Mouse (Mus musculus): Measurements from ENCODE around the gene Acer1. TPM values are rescaled to one million over a fixed set of nuclear protein-coding genes. Genes with fewer than 3 reads are reported as not detected.
"Not testable (repeated sequence)": the region's sequence is repeated elsewhere in the genome, so short reads cannot be mapped to it uniquely, and the experiment has no call there.

Acer1 gene
- total RNA-seq, 2 experiments from 2014 or later = not detected

DNA sequence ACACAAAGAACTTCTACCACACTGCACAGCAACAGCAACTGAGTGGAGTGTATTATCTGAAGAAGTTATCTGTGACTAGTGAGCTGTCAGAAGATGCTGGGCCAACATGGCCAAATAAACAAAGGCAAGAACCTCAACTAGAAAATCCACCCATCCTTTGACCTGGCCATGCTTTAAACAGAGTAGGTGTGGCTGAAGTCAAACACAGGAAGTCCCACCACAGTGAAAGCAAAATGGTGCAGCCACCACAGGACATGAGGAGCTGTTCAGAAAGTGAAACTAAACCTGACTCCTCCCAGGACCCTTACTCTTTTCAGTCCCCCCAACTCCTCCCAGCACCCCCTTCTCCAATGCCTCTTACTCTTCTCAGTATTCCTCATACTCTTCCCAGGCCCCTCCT, 68.5 kb downstream of the Acer1 start:
- DNase-seq (ENCODE audit: extremely low spot score in 1 of 2, low spot score in 2 of 2) = no peak
- intact Hi-C loops (cut with DNase I) = no loop called here

DNA sequence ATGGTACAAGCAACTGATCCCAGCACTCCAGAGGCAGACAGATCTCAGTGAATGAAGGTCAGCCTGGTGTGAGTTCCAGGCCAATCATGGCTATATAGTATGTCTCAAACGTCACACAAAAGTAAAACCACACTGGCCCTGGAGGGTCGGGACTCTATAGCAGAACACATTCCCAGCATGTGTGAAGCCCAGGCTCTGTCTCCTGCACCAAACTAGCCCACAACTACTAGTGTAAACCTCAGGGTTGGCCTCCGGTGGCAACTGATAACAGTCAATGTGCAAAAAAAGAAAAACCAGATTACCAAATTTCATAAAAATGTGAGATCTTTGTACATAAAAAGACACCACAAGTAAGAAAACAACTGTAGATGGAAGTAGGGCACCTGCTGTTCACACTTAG, 68.9 kb downstream of the Acer1 start:
- intact Hi-C loops (cut with DNase I) = no loop called here
- DNase-seq (ENCODE audit: extremely low spot score in 1 of 2, low spot score in 2 of 2) = no peak

DNA sequence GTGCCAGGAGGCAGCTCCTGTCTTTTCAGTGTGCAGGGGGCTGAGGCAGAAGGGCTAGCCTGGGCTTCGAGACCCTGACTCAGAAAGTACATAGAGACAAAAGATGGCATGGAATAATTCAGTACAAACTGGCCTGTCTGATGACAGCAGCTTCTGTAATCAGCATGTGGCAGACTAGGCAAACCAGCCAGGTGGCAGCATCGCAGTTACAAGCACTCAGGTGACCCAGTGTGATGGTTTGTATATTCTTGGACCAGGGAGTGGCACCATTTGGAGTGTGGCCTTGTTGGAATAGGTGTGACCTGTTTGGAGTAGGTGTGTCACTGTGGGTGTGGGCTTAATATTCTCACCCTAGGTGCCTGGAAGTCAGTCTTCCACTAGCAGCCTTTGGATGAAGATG, 72.2 kb downstream of the Acer1 start:
- intact Hi-C loops (cut with DNase I); DNase-seq (ENCODE audit: extremely low spot score in 1 of 2, low spot score in 2 of 2): not testable (repeated sequence)

DNA sequence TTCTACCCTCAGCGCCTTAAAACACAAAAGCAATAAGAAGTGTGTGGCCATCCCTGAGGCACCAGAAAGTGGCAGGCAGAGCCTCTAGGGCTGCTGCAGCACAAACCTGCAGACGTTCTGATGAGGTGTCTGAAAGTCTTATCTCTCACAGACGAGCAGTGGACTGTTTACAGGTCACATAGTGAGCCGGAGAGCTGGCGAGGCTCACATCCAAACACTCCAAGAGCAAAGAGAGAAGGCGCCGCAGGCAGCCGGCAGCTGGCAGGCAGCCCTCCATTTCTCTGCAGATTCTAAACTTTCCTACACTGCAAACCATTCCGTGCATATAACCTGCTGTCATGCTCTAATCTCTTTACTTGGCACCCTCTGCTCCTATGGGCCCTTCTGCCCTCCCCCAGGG, 74.0 kb downstream of the Acer1 start:
- DNase-seq (ENCODE audit: extremely low spot score in 1 of 2, low spot score in 2 of 2) = no peak
- intact Hi-C loops (cut with DNase I) = no loop called here

DNA sequence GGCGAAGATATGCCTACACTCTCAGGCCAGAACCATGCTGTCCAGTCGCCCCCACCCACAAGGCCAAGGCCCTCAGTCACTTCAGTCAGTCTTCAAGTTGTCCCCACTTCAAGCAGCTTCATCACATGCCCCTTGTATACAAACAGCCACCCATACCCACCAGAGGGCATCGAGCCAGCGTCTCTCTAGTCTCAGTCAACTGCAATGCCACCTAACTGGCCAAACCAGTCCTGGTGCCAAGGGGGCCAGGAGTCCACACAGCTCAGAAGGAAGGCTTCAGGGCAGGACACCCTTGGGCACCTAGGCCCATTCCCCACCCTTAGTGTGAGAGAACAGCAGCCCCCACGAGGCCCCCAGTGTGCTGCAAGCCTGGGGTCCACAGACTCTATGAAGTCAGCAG, 74.8 kb downstream of the Acer1 start:
- intact Hi-C loops (cut with DNase I) = no loop called here
- DNase-seq (ENCODE audit: extremely low spot score in 1 of 2, low spot score in 2 of 2) = no peak

DNA sequence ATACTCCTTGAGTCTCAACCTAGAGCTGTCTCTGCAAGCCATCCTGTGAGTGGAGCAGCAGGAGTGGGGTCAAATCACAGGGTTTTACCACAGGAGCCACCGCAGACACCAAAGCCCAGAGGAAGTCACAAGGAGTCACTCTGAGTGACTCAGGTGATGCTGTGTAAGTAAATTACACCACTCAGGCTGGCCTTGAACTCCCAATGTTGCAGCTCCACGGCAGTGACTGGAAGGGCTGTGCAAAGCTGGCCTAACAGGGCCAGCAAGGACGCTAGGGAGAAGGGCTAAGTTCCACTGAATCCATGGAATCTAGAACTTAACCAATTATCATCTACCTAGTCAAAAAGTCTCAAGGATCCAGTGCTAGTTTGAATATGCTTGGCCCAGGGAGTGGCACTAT, 75.8 kb downstream of the Acer1 start:
- intact Hi-C loops (cut with DNase I) = no loop called here
- no peak for DNase-seq (ENCODE audit: extremely low spot score in 1 of 2, low spot score in 2 of 2)

Other genes with a start within 250 kb of the Acer1 start
- gene Nrtn, start 224.6 kb downstream of the Acer1 start, total RNA-seq (2021) = 1 to 10 TPM; 1.8 to 2.4 TPM
- 10 to 100 TPM; 75.4 to 76.4 TPM for gene Dus3l, start 217.4 kb downstream of the Acer1 start, total RNA-seq (2021)
- 1 to 10 TPM in 1 of 2 experiments, under 1 TPM in 1; 0.49 to 1.4 TPM for gene Prr22, start 211.9 kb downstream of the Acer1 start, total RNA-seq (2021)
- gene Rfx2, start 151.1 kb downstream of the Acer1 start, total RNA-seq (2021) = 1 to 10 TPM; 1.4 to 2.3 TPM
- not detected for gene Acsbg2, start 107.7 kb downstream of the Acer1 start, total RNA-seq (2021)
- gene 1700061G19Rik, start 106.6 kb downstream of the Acer1 start, total RNA-seq (2021) = under 1 TPM; 0.16 to 0.41 TPM
- gene Mllt1, start 46.7 kb downstream of the Acer1 start, total RNA-seq (2021) = 10 to 100 TPM; 66.2 to 78.3 TPM
- gene Clpp, start 8.2 kb upstream of the Acer1 start, total RNA-seq (2021) = 10 to 100 TPM; 51.0 to 52.6 TPM
- 10 to 100 TPM; 25.7 to 30.4 TPM for gene Alkbh7, start 15.2 kb upstream of the Acer1 start, total RNA-seq (2021)
- gene Pspn, start 17.9 kb upstream of the Acer1 start, total RNA-seq (2021) = not detected
- gene Gtf2f1, start 29.2 kb upstream of the Acer1 start, total RNA-seq (2021) = 10 to 100 TPM; 47.2 to 51.3 TPM
- under 1 TPM in 1 of 2 experiments, not detected in 1; 0.51 TPM for gene Gm17949, start 29.3 kb upstream of the Acer1 start, total RNA-seq (2021)
- 100 to 1,000 TPM; 118 to 122 TPM for gene Khsrp, start 49.4 kb upstream of the Acer1 start, total RNA-seq (2021)
- under 1 TPM in 1 of 2 experiments, not detected in 1; 0.28 TPM for gene Slc25a41, start 59.5 kb upstream of the Acer1 start, total RNA-seq (2021)
- under 1 TPM in 1 of 2 experiments, not detected in 1; 0.47 TPM for gene Crb3, start 77.0 kb upstream of the Acer1 start, total RNA-seq (2021)
- 100 to 1,000 TPM; 325 to 326 TPM for gene Slc25a23, start 77.7 kb upstream of the Acer1 start, total RNA-seq (2021)
- 1 to 10 TPM; 1.4 to 1.6 TPM for gene Dennd1c, start 96.4 kb upstream of the Acer1 start, total RNA-seq (2021)
- 100 to 1,000 TPM; 519 to 556 TPM for gene Tubb4a, start 105.7 kb upstream of the Acer1 start, total RNA-seq (2021)
- gene Tnfsf9, start 123.2 kb upstream of the Acer1 start, total RNA-seq (2021) = under 1 TPM; 0.43 to 0.55 TPM
- not detected for gene Cd70, start 167.7 kb upstream of the Acer1 start, total RNA-seq (2021)
- not detected for gene Tnfsf14, start 212.1 kb upstream of the Acer1 start, total RNA-seq (2021)
- under 1 TPM; 0.62 to 0.67 TPM for gene C3, start 246.0 kb upstream of the Acer1 start, total RNA-seq (2021)